Mouse (Mus musculus): ENCODE data around the gene Efcab5. TPM values are rescaled to one million over a fixed set of nuclear protein-coding genes. Genes with fewer than 3 reads are reported as not detected.
"Not testable (repeated sequence)": the region's sequence is repeated elsewhere in the genome, so short reads cannot be mapped to it uniquely, and the experiment has no call there.

The Efcab5 gene
- total and polyA plus RNA-seq, 2 experiments from 2014 or later, result 0.51 to 0.78 TPM

GRCm38 (mm10) chr11:77133450-77133849 is 55.3 kb downstream of the Efcab5 start:
- ATAC-seq (no peak), DNase-seq (ENCODE audit: low spot score) (no peak)
- no peak overlapping the region for H3K27ac ChIP-seq
- H3K4me1 ChIP-seq (ENCODE audit: insufficient read depth, low read length), result no peaks in the 10 kb centered on the region
- WGBS, result 93% methylated on average over 4 of the region's 4 CpGs
- H3K4me2 ChIP-seq (ENCODE audit: low read depth, low read length), result no peak overlapping the region
- H3K36me3 ChIP-seq (ENCODE audit: insufficient read depth, low read length), result no peaks in the 10 kb centered on the region
- no peaks in the 10 kb centered on the region for H3K27me3 ChIP-seq (ENCODE audit: insufficient read depth, low read length)
- H3K4me3 ChIP-seq (ENCODE audit: low read length), result no peak overlapping the region
- H3K9ac ChIP-seq (replicated peaks; ENCODE audit: low read length), result no peak overlapping the region
- TF ChIP-seq CTCF (IDR thresholded peaks at IDR 0.05; ENCODE audit: low read depth), result no peak
- H3K9me3 ChIP-seq (ENCODE audit: low read length), result no peaks in the 10 kb centered on the region

- H3K4me1 ChIP-seq (ENCODE audit: insufficient read depth, low read length), result no peaks in the 10 kb centered on the region
- WGBS, result 60% methylated on average over 3 of the region's 3 CpGs
- no peak overlapping the region for H3K27ac ChIP-seq
- ATAC-seq, result no peak
- H3K9me3 ChIP-seq (ENCODE audit: low read length), result no peaks in the 10 kb centered on the region
- no peak overlapping the region for H3K4me3 ChIP-seq (ENCODE audit: low read length)
- peak; percentile 48 for TF ChIP-seq CTCF (IDR thresholded peaks at IDR 0.05; ENCODE audit: low read depth)
- no peaks in the 10 kb centered on the region for H3K27me3 ChIP-seq (ENCODE audit: insufficient read depth, low read length)
- H3K4me2 ChIP-seq (ENCODE audit: low read depth, low read length), result no peak overlapping the region
- no peak for DNase-seq (ENCODE audit: low spot score)
- no peak overlapping the region for H3K9ac ChIP-seq (replicated peaks; ENCODE audit: low read length)
- no peaks in the 10 kb centered on the region for H3K36me3 ChIP-seq (ENCODE audit: insufficient read depth, low read length)
Measured at GRCm38 (mm10) chr11:77132580-77132979, 56.2 kb downstream of the Efcab5 start.

GRCm38 (mm10) chr11:77128562-77128961 is 60.2 kb downstream of the Efcab5 start:
- no peaks in the 10 kb centered on the region for H3K36me3 ChIP-seq (ENCODE audit: insufficient read depth, low read length)
- DNase-seq (ENCODE audit: low spot score) (no peak), ATAC-seq (no peak)
- H3K4me1 ChIP-seq (ENCODE audit: insufficient read depth, low read length), result no peaks in the 10 kb centered on the region
- H3K9me3 ChIP-seq (ENCODE audit: low read length), result no peaks in the 10 kb centered on the region
- H3K9ac ChIP-seq (replicated peaks; ENCODE audit: low read length), result no peak overlapping the region
- no peak overlapping the region for H3K4me3 ChIP-seq (ENCODE audit: low read length)
- 89% methylated on average over 3 of the region's 3 CpGs for WGBS
- H3K4me2 ChIP-seq (ENCODE audit: low read depth, low read length), result no peak overlapping the region
- no peak overlapping the region for H3K27ac ChIP-seq
- no peak for TF ChIP-seq CTCF (IDR thresholded peaks at IDR 0.05; ENCODE audit: low read depth)
- no peaks in the 10 kb centered on the region for H3K27me3 ChIP-seq (ENCODE audit: insufficient read depth, low read length)

- 59% methylated on average over 6 of the region's 6 CpGs for WGBS
- TF ChIP-seq CTCF (IDR thresholded peaks at IDR 0.05; ENCODE audit: low read depth), result no peak
- H3K9ac ChIP-seq (replicated peaks; ENCODE audit: low read length), result no peak overlapping the region
- H3K4me3 ChIP-seq (ENCODE audit: low read length), result no peak overlapping the region
- no peak for ATAC-seq
- H3K4me2 ChIP-seq (ENCODE audit: low read depth, low read length), result no peak overlapping the region
- H3K27me3 ChIP-seq (ENCODE audit: insufficient read depth, low read length), result no peaks in the 10 kb centered on the region
- no peaks in the 10 kb centered on the region for H3K9me3 ChIP-seq (ENCODE audit: low read length)
- H3K36me3 ChIP-seq (ENCODE audit: insufficient read depth, low read length), result no peaks in the 10 kb centered on the region
- no peak for DNase-seq (ENCODE audit: low spot score)
- H3K4me1 ChIP-seq (ENCODE audit: insufficient read depth, low read length), result no peaks in the 10 kb centered on the region
- no peak overlapping the region for H3K27ac ChIP-seq
Measured at GRCm38 (mm10) chr11:77111141-77111540, 77.6 kb downstream of the Efcab5 start.

- H3K4me1 ChIP-seq (ENCODE audit: insufficient read depth, low read length), result no peaks in the 10 kb centered on the region
- no peaks in the 10 kb centered on the region for H3K9me3 ChIP-seq (ENCODE audit: low read length)
- H3K27ac ChIP-seq, result no peak overlapping the region
- ATAC-seq (no peak), DNase-seq (ENCODE audit: low spot score) (no peak)
- H3K9ac ChIP-seq (replicated peaks; ENCODE audit: low read length), result no peak overlapping the region
- no peak for TF ChIP-seq CTCF (IDR thresholded peaks at IDR 0.05; ENCODE audit: low read depth)
- no peaks in the 10 kb centered on the region for H3K36me3 ChIP-seq (ENCODE audit: insufficient read depth, low read length)
- H3K4me3 ChIP-seq (ENCODE audit: low read length), result no peak overlapping the region
- WGBS, result 87% methylated on average over 6 of the region's 6 CpGs
- no peaks in the 10 kb centered on the region for H3K27me3 ChIP-seq (ENCODE audit: insufficient read depth, low read length)
- no peak overlapping the region for H3K4me2 ChIP-seq (ENCODE audit: low read depth, low read length)
Measured at GRCm38 (mm10) chr11:77108442-77108841, 80.3 kb downstream of the Efcab5 start.

- 80% methylated on average over 12 of the region's 12 CpGs for WGBS
- not testable (repeated sequence) for ATAC-seq; H3K36me3 ChIP-seq (ENCODE audit: insufficient read depth, low read length); H3K9ac ChIP-seq (replicated peaks; ENCODE audit: low read length); H3K4me2 ChIP-seq (ENCODE audit: low read depth, low read length); H3K4me3 ChIP-seq (ENCODE audit: low read length); DNase-seq (ENCODE audit: low spot score); H3K27me3 ChIP-seq (ENCODE audit: insufficient read depth, low read length); H3K27ac ChIP-seq; H3K4me1 ChIP-seq (ENCODE audit: insufficient read depth, low read length); H3K9me3 ChIP-seq (ENCODE audit: low read length)
Measured at GRCm38 (mm10) chr11:77107872-77108271, 80.9 kb downstream of the Efcab5 start.

GRCm38 (mm10) chr11:77106961-77107360 is 81.8 kb downstream of the Efcab5 start:
- 96% methylated on average over 6 of the region's 6 CpGs for WGBS
- DNase-seq (ENCODE audit: low spot score) (no peak), ATAC-seq (no peak)

More at GRCm38 (mm10) chr11:77106961-77107360, 81.8 kb downstream of the Efcab5 start:
- Histone ChIP-seq H3K36me3 (ENCODE audit: insufficient read depth, low read length) (no peaks in the 10 kb centered on the region), H3K27me3 (ENCODE audit: insufficient read depth, low read length) (no peaks in the 10 kb centered on the region), H3K4me2 (ENCODE audit: low read depth, low read length) (no peak overlapping the region), H3K9ac (replicated peaks; ENCODE audit: low read length) (no peak overlapping the region), H3K4me3 (ENCODE audit: low read length) (no peak overlapping the region), H3K4me1 (ENCODE audit: insufficient read depth, low read length) (no peaks in the 10 kb centered on the region), H3K27ac (no peak overlapping the region), H3K9me3 (ENCODE audit: low read length) (no peaks in the 10 kb centered on the region)
- no peak for TF ChIP-seq CTCF (IDR thresholded peaks at IDR 0.05; ENCODE audit: low read depth)
